Mouse (Mus musculus) liver, postnatal 0 days (tissue): Measurements from ENCODE around the gene Cfap69. TPM values are rescaled to one million over a fixed set of nuclear protein-coding genes. Genes with fewer than 3 reads are reported as not detected.

Source experiments
- ATAC-seq: fragments of 200-750 bp; cut with Nextera tagmentation; 2 replicates; pipeline ENCODE4 v1.8.0; 2017; ENCODE audit warnings: mild to moderate bottlenecking, moderate library complexity
- DNase-seq: peaks from one replicate; pipeline ENCODE4 v3.0.0-alpha.2; 2016
- H3K27ac ChIP-seq: fragments of 300-500 bp; sonication (generic); 2 replicates; pipeline ENCODE4 v1.5.1; 2014; ENCODE audit warnings: antibody characterized with exemption, moderate library complexity, mild to moderate bottlenecking, low read depth
- H3K27me3 ChIP-seq: fragments of 300-500 bp; sonication (generic); 2 replicates; pipeline ENCODE4 v1.6.1; 2014; ENCODE audit warnings: low read length, control low read depth, mixed read lengths; ENCODE audit not compliant: insufficient read depth
- H3K36me3 ChIP-seq: fragments of 300-500 bp; sonication (generic); replicated peaks from 2 replicates; pipeline ENCODE4 v1.6.1; 2014; ENCODE audit warnings: mild to moderate bottlenecking, control low read depth, low read length, moderate library complexity, mixed read lengths; ENCODE audit not compliant: insufficient read depth
- H3K4me1 ChIP-seq: fragments of 300-500 bp; sonication (generic); 2 replicates; pipeline ENCODE4 v1.6.1; 2014; ENCODE audit warnings: antibody characterized with exemption, mild to moderate bottlenecking, control low read depth; ENCODE audit not compliant: insufficient read depth
- H3K4me2 ChIP-seq: fragments of 300-500 bp; sonication (generic); 2 replicates; pipeline ENCODE4 v1.6.1; 2014; ENCODE audit warnings: low read depth, mild to moderate bottlenecking, low read length, moderate library complexity, mixed read lengths
- H3K4me3 ChIP-seq: fragments of 300-500 bp; sonication (generic); 2 replicates; pipeline ENCODE4 v1.5.1; 2014; ENCODE audit warnings: low read depth, low read length
- H3K9ac ChIP-seq: fragments of 300-500 bp; sonication (generic); replicated peaks from 2 replicates; pipeline ENCODE4 v1.6.1; 2014; ENCODE audit warnings: mild to moderate bottlenecking, moderate library complexity
- H3K9me3 ChIP-seq: fragments of 300-500 bp; sonication (generic); 2 replicates; pipeline ENCODE4 v1.6.1; 2016; ENCODE audit warnings: mild to moderate bottlenecking, control low read depth, low read length, mixed read lengths
- CTCF ChIP-seq: sonication (generic); IDR thresholded peaks from 2 replicates; pipeline ENCODE4 v1.5.1; 2016; ENCODE audit warnings: antibody characterized with exemption, low read depth
- EP300 ChIP-seq: IDR thresholded peaks from 2 replicates; pipeline ENCODE4 v1.6.1; 2016; ENCODE audit warnings: antibody characterized with exemption, low read depth, mild to moderate bottlenecking
- WGBS: fragments of 180-500 bp; shearing (Covaris S2); extraction: QIAGEN DNeasy Blood & Tissue Kit; methylation state at CpG from one replicate; pipeline ENCODE4 v1.1.7; 2014; ENCODE audit not compliant: insufficient replicate concordance; 5-methylcytosine and 5-hydroxymethylcytosine counted together
- polyA plus RNA-seq: library from polyadenylated mRNA; unstranded; fragments of >200 nt; fragmentation: Nextera tagmentation; extraction: Ambion mirVana; gene quantifications from 2 replicates; pipeline ENCODE4 v1.2.1, GENCODE M21; 2015

The Cfap69 gene
- polyA plus RNA-seq, 1 experiment from 2014 or later, result 0.43 TPM

- WGBS, result 73% methylated on average over 4 of the region's 4 CpGs
- H3K27ac ChIP-seq, result no peak overlapping the region
- no peak for DNase-seq
Observed at GRCm38 (mm10) chr5:5561041-5561706, 102.9 kb downstream of the Cfap69 start.

GRCm38 (mm10) chr5:5559798-5560197 lies 104.2 kb downstream of the Cfap69 start:
- peak overlapping the region; percentile 71 for H3K4me3 ChIP-seq
- WGBS, result 45% methylated on average over 8 of the region's 8 CpGs
- H3K4me2 ChIP-seq, result peak overlapping the region; percentile 80
- H3K9me3 ChIP-seq, result no peaks in the 10 kb centered on the region
- peaks cover 6% of the 10 kb centered on the region for H3K4me1 ChIP-seq
- H3K36me3 ChIP-seq, result peaks cover under 1% of the 10 kb centered on the region
- TF ChIP-seq CTCF (no peak), EP300 (no peak)
- H3K9ac ChIP-seq, result peak overlapping the region; percentile 59
- DNase-seq (no peak), ATAC-seq (no peak)
- no peaks in the 10 kb centered on the region for H3K27me3 ChIP-seq
- no peak overlapping the region for H3K27ac ChIP-seq

More at GRCm38 (mm10) chr5:5561041-5561706, 102.9 kb downstream of the Cfap69 start:
- Histone ChIP-seq H3K9ac (no peak overlapping the region), H3K4me2 (no peak overlapping the region), H3K9me3 (no peaks in the 10 kb centered on the region), H3K36me3 (no peaks in the 10 kb centered on the region), H3K27me3 (no peaks in the 10 kb centered on the region), H3K4me1 (peaks cover 6% of the 10 kb centered on the region), H3K4me3 (no peak overlapping the region)
- ATAC-seq, result no peak
- TF ChIP-seq EP300 (no peak), CTCF (peak; percentile 39)

GRCm38 (mm10) chr5:5559079-5559740 lies 104.8 kb downstream of the Cfap69 start, which contains the start of gene Gtpbp10:
TSS of gene Gtpbp10 (minus strand) at chr5:5559538.
- peak within 1 kb of the TSS; percentile 71 for H3K4me3 ChIP-seq
- under 1% methylated on average over 43 of the region's 43 CpGs for WGBS
- DNase-seq (peak; percentile 94), ATAC-seq (peak; percentile 99)
- H3K27ac ChIP-seq, result peak within 1 kb of the TSS; percentile 68
- no peaks in the 10 kb centered on the region for H3K9me3 ChIP-seq
- TF ChIP-seq CTCF, result no peak
- no peak for TF ChIP-seq EP300
- H3K4me1 ChIP-seq, result peaks cover 6% of the 10 kb centered on the region
- no peaks in the 10 kb centered on the region for H3K27me3 ChIP-seq
- peak within 1 kb of the TSS; percentile 80 for H3K4me2 ChIP-seq
- peak within 1 kb of the TSS; percentile 77 for H3K9ac ChIP-seq
- peaks cover 6% of the 10 kb centered on the region for H3K36me3 ChIP-seq

GRCm38 (mm10) chr5:5551110-5551509 lies 112.9 kb downstream of the Cfap69 start:
- ATAC-seq (no peak), DNase-seq (no peak)
- no peaks in the 10 kb centered on the region for H3K9me3 ChIP-seq
- no peak overlapping the region for H3K4me3 ChIP-seq
- H3K4me1 ChIP-seq, result no peaks in the 10 kb centered on the region
- no peaks in the 10 kb centered on the region for H3K27me3 ChIP-seq
- no peak overlapping the region for H3K27ac ChIP-seq
- peaks cover 21% of the 10 kb centered on the region for H3K36me3 ChIP-seq
- WGBS, result 62% methylated on average over 1 of the region's 1 CpGs
- TF ChIP-seq EP300, result no peak
- TF ChIP-seq CTCF, result no peak
- no peak overlapping the region for H3K9ac ChIP-seq
- no peak overlapping the region for H3K4me2 ChIP-seq

DNA sequence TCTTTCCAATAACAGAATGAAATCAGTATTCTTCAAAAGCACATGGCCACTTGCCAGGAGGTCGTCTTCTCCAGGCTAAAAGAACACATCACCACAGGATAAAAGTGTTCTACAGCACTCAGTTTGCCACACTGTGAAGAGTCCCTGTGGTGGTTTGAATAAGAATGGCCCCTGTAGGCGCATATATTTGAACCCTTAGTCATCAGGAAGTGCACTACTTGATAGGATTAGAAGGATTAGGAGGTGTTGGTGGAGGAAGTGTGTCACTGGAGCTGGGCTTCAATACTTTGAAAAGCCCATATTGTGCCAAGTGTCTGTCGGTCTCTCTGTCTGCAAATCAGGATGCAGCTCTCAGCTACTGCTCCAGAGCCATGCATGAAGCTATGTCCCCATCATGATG lies 123.7 kb downstream of the Cfap69 start:
- peaks cover 22% of the 10 kb centered on the region for H3K36me3 ChIP-seq

GRCm38 (mm10) chr5:5539771-5540170 lies 124.3 kb downstream of the Cfap69 start:
- Histone ChIP-seq H3K4me1 (no peaks in the 10 kb centered on the region), H3K36me3 (peaks cover 22% of the 10 kb centered on the region), H3K9ac (no peak overlapping the region), H3K9me3 (no peaks in the 10 kb centered on the region), H3K27me3 (no peaks in the 10 kb centered on the region), H3K4me2 (no peak overlapping the region), H3K27ac (no peak overlapping the region), H3K4me3 (no peak overlapping the region)
- TF ChIP-seq EP300 (0 out of 2 replicates have a peak, but pooled peaks have one; percentile 14), CTCF (no peak)
- WGBS, result 54% methylated on average over 3 of the region's 3 CpGs
- DNase-seq (no peak), ATAC-seq (no peak)

More for the DNA sequence above, 123.7 kb downstream of the Cfap69 start:
- Histone ChIP-seq H3K4me1 (no peaks in the 10 kb centered on the region), H3K9me3 (no peaks in the 10 kb centered on the region), H3K4me2 (no peak overlapping the region), H3K27me3 (no peaks in the 10 kb centered on the region), H3K4me3 (no peak overlapping the region), H3K27ac (no peak overlapping the region), H3K9ac (no peak overlapping the region)
- whole genome bisulfite sequencing, result 68% methylated on average over 3 of the region's 3 CpGs
- TF ChIP-seq EP300, result no peak
- TF ChIP-seq CTCF, result no peak
- ATAC-seq, result no peak
- DNase-seq, result no peak
